Mouse (Mus musculus): ENCODE measurements around the gene Scd4. TPM values are rescaled to one million over a fixed set of nuclear protein-coding genes. Genes with fewer than 3 reads are reported as not detected.

Gene Scd4
- polyA plus RNA-seq, 1 experiment, result not detected

- no peak for TF ChIP-seq POLR2A (IDR thresholded peaks at IDR 0.05; ENCODE audit: insufficient read depth, low read depth, low read length)
- TF ChIP-seq CTCF (IDR thresholded peaks at IDR 0.05; ENCODE audit: insufficient read depth, low read depth, low read length), result no peak
- Histone ChIP-seq H3K4me3 (ENCODE audit: insufficient read depth, low read depth, low read length) (no peak overlapping the region), H3K27ac (ENCODE audit: insufficient read depth, low read depth, low read length) (peak overlapping the region; percentile 91)
Observed at GRCm38 (mm10) chr19:44292483-44292882, 40.4 kb upstream of the Scd4 start.

GRCm38 (mm10) chr19:44292941-44293768 lies 39.7 kb upstream of the Scd4 start, which contains the start of gene Scd2:
Scd2 (plus strand) TSS chr19:44293674.
- Histone ChIP-seq H3K4me1 (ENCODE audit: control insufficient read depth, insufficient read depth, low read length) (peaks cover 15% of the 10 kb centered on the region), H3K4me3 (ENCODE audit: insufficient read depth, low read depth, low read length) (peak within 1 kb of the TSS; percentile 93), H3K27ac (ENCODE audit: insufficient read depth, low read depth, low read length) (peak within 1 kb of the TSS; percentile 99)
- 5% methylated on average over 21 of the region's 21 CpGs for WGBS
- no peak for TF ChIP-seq CTCF (IDR thresholded peaks at IDR 0.05; ENCODE audit: insufficient read depth, low read depth, low read length)
- TF ChIP-seq POLR2A (IDR thresholded peaks at IDR 0.05; ENCODE audit: insufficient read depth, low read depth, low read length), result no peak

More at GRCm38 (mm10) chr19:44292483-44292882, 40.4 kb upstream of the Scd4 start:
- 66% methylated on average over 3 of the region's 3 CpGs for WGBS
- peaks cover 12% of the 10 kb centered on the region for H3K4me1 ChIP-seq (ENCODE audit: control insufficient read depth, insufficient read depth, low read length)

- WGBS, result under 1% methylated on average over 31 of the region's 31 CpGs
- H3K4me1 ChIP-seq (ENCODE audit: control insufficient read depth, insufficient read depth, low read length), result peaks cover 18% of the 10 kb centered on the region
- peak overlapping the region; percentile 93 for H3K4me3 ChIP-seq (ENCODE audit: insufficient read depth, low read depth, low read length)
- no peak for TF ChIP-seq CTCF (IDR thresholded peaks at IDR 0.05; ENCODE audit: insufficient read depth, low read depth, low read length)
- peak; percentile 94 for TF ChIP-seq POLR2A (IDR thresholded peaks at IDR 0.05; ENCODE audit: insufficient read depth, low read depth, low read length)
- H3K27ac ChIP-seq (ENCODE audit: insufficient read depth, low read depth, low read length), result peak overlapping the region; percentile 99
Observed at GRCm38 (mm10) chr19:44293769-44294551, 38.9 kb upstream of the Scd4 start.

GRCm38 (mm10) chr19:44294588-44295041 lies 38.3 kb upstream of the Scd4 start:
- whole genome bisulfite sequencing, result under 1% methylated on average over 14 of the region's 14 CpGs
- H3K4me1 ChIP-seq (ENCODE audit: control insufficient read depth, insufficient read depth, low read length), result peaks cover 20% of the 10 kb centered on the region
- TF ChIP-seq POLR2A (IDR thresholded peaks at IDR 0.05; ENCODE audit: insufficient read depth, low read depth, low read length), result no peak; the same call in 1 of the 2 replicates
- TF ChIP-seq CTCF (IDR thresholded peaks at IDR 0.05; ENCODE audit: insufficient read depth, low read depth, low read length), result peak; percentile 95
- H3K4me3 ChIP-seq (ENCODE audit: insufficient read depth, low read depth, low read length), result peak overlapping the region; percentile 93
- peak overlapping the region; percentile 99 for H3K27ac ChIP-seq (ENCODE audit: insufficient read depth, low read depth, low read length)

- H3K4me3 ChIP-seq (ENCODE audit: insufficient read depth, low read depth, low read length), result peak overlapping the region; percentile 93
- peak overlapping the region; percentile 1; the same call in 1 of the 2 replicates for H3K27ac ChIP-seq (ENCODE audit: insufficient read depth, low read depth, low read length)
- WGBS, result 0% methylated on average over 3 of the region's 3 CpGs
- H3K4me1 ChIP-seq (ENCODE audit: control insufficient read depth, insufficient read depth, low read length), result peaks cover 24% of the 10 kb centered on the region
- TF ChIP-seq CTCF (IDR thresholded peaks at IDR 0.05; ENCODE audit: insufficient read depth, low read depth, low read length) (no peak), POLR2A (IDR thresholded peaks at IDR 0.05; ENCODE audit: insufficient read depth, low read depth, low read length) (no peak)
Observed at GRCm38 (mm10) chr19:44295251-44295650, 37.6 kb upstream of the Scd4 start.

- Histone ChIP-seq H3K4me3 (ENCODE audit: insufficient read depth, low read depth, low read length) (peak overlapping the region; percentile 93), H3K27ac (ENCODE audit: insufficient read depth, low read depth, low read length) (0 out of 2 replicates have a peak overlapping the region, but pooled peaks have one; percentile 1), H3K4me1 (ENCODE audit: control insufficient read depth, insufficient read depth, low read length) (peaks cover 29% of the 10 kb centered on the region)
- TF ChIP-seq POLR2A (IDR thresholded peaks at IDR 0.05; ENCODE audit: insufficient read depth, low read depth, low read length), result no peak
- TF ChIP-seq CTCF (IDR thresholded peaks at IDR 0.05; ENCODE audit: insufficient read depth, low read depth, low read length), result peak; percentile 96
- WGBS, result under 1% methylated on average over 4 of the region's 4 CpGs
Observed at GRCm38 (mm10) chr19:44295741-44296140, 37.2 kb upstream of the Scd4 start.

GRCm38 (mm10) chr19:44296186-44296585 lies 36.7 kb upstream of the Scd4 start:
- Histone ChIP-seq H3K4me3 (ENCODE audit: insufficient read depth, low read depth, low read length) (peak overlapping the region; percentile 93), H3K4me1 (ENCODE audit: control insufficient read depth, insufficient read depth, low read length) (peaks cover 32% of the 10 kb centered on the region), H3K27ac (ENCODE audit: insufficient read depth, low read depth, low read length) (no peak overlapping the region; the same call in 1 of the 2 replicates)
- no peak for TF ChIP-seq POLR2A (IDR thresholded peaks at IDR 0.05; ENCODE audit: insufficient read depth, low read depth, low read length)
- WGBS, result 8% methylated on average over 7 of the region's 7 CpGs

GRCm38 (mm10) chr19:44297068-44297760 lies 35.7 kb upstream of the Scd4 start:
- Histone ChIP-seq H3K27ac (ENCODE audit: insufficient read depth, low read depth, low read length) (peak overlapping the region; percentile 56), H3K4me3 (ENCODE audit: insufficient read depth, low read depth, low read length) (peak overlapping the region; percentile 93), H3K4me1 (ENCODE audit: control insufficient read depth, insufficient read depth, low read length) (peaks cover 34% of the 10 kb centered on the region)
- TF ChIP-seq POLR2A (IDR thresholded peaks at IDR 0.05; ENCODE audit: insufficient read depth, low read depth, low read length) (no peak), CTCF (IDR thresholded peaks at IDR 0.05; ENCODE audit: insufficient read depth, low read depth, low read length) (no peak)
- 16% methylated on average over 8 of the region's 8 CpGs for WGBS

Data from olfactory bulb, adult 2 months (tissue).